Mouse (Mus musculus) embryo, embryonic 11.5 days (tissue): ENCODE data around the gene Otulinl.
"Not testable (repeated sequence)": the region's sequence is repeated elsewhere in the genome, so short reads cannot be mapped to it uniquely, and the experiment has no call there.

Experiments
- DNase-seq: peaks from one replicate; pipeline ENCODE4 v3.0.0-alpha.2; 2012; ENCODE audit warnings: low read depth, low spot score

Gene Otulinl

GRCm38 (mm10) chr15:27681419-27682187, at the start of gene Otulinl:
Gene Otulinl, minus strand, starts transcription at chr15:27681579.
- peak; percentile 91 for DNase-seq

DNA sequence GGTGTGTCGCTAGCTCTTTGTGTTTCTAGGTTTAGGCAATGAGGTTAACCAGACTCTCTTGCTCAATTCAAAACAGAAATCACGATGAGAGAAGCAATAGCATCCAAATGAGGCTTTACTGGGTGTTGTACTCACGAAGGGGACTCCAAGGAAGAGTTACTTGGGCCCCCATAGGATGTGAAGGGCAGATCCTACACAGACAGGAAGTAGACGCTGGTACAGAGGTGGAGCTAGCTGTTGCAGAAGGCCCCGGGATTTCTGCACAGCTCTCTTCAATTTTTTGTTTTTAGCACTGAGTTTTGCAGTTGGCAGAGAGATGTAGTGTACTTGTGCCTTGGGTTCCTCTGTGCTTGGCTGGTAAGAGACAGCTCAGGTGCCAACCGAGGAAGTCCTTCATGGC, 44.8 kb upstream of the Otulinl start:
- no peak for DNase-seq

- DNase-seq, result no peak
These were observed 43.7 kb upstream of the Otulinl start for GRCm38 (mm10) chr15:27724796-27725680.

DNA sequence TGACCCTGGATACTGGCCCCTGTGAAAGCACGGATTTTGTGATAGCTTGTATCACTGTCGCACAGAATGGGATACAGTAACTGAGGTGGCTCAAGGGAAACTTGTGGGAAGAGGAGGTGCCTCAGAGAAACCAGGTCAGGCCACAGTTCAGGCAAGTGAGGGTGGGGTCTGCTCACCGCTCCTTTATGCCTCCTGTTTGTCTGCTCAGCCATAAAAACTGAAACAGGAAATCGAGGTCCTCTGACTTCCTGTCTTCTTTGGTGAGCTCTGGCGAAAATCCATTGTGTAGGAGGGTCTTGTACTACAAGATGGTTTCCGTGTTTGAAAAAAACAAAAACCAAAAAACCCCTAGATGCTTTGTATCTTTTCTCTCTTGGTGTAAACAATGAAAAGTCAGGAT, 42.9 kb upstream of the Otulinl start:
- DNase-seq, result no peak

GRCm38 (mm10) chr15:27723746-27724145, 42.4 kb upstream of the Otulinl start:
- DNase-seq, result no peak

DNA sequence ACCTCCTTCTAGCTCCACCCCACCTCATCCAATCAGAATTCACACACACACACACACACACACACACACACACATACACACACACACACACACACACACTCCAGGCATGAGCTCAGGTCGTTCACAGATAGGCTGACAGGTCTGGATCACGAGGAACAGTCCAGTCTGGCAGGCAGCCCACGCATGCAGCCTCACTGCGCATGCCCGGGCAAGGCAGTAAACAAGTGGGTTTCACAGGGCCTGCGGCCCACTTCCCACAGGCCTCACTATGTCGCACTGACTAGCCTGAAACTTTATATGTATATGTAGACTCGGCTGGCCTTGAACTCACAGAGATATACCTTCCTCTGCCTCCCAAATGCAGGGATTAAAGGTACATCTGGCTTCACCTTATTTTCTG, 38.9 kb upstream of the Otulinl start:
- DNase-seq, result not testable (repeated sequence)

DNA sequence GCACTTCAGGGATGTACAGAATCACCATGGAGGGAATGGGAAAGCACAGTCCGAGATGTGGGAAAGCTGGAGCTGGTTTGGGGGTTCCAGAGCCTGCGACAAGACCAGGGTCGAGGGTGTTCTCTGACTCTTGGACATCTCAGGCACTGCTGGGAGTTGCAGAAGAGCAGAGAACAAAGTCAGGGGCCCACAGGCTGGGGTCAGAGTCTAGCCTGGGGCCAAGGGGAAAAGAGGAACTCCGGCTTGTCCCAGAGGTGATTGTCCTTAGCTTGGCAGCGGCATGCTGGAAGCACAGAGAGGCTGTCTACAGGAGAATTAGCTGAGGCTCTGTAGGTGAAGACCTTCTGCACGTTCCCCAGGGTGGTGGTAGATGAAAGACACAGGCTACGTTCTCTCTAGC, 37.3 kb upstream of the Otulinl start:
- DNase-seq, result no peak

- DNase-seq, result no peak
These were observed 34.0 kb upstream of the Otulinl start for GRCm38 (mm10) chr15:27715331-27715730.

DNA sequence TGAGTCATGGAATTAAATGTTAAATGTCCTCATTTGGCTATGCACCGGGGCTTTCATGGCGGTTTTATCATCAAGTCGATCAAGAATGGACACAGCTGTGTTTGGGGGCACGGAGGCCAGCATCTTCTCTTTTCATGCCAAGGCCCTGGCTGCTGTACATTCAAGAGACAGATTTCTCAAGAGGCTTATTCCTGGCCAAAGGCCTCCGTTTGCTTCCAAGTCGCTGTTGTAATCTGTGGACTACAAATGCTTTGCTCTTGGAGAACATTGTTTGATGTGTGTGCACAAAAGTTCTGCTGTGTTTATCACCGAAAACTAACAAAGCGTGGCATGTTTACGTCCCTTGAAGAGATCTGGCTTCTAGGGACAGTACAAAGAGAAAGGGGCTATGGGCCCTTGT, 29.3 kb upstream of the Otulinl start:
- DNase-seq, result no peak

GRCm38 (mm10) chr15:27708968-27709612, 27.7 kb upstream of the Otulinl start:
- no peak for DNase-seq

GRCm38 (mm10) chr15:27708499-27708898, 27.1 kb upstream of the Otulinl start:
- DNase-seq, result no peak

- no peak for DNase-seq
These were observed 21.6 kb upstream of the Otulinl start for GRCm38 (mm10) chr15:27702972-27703313.

DNA sequence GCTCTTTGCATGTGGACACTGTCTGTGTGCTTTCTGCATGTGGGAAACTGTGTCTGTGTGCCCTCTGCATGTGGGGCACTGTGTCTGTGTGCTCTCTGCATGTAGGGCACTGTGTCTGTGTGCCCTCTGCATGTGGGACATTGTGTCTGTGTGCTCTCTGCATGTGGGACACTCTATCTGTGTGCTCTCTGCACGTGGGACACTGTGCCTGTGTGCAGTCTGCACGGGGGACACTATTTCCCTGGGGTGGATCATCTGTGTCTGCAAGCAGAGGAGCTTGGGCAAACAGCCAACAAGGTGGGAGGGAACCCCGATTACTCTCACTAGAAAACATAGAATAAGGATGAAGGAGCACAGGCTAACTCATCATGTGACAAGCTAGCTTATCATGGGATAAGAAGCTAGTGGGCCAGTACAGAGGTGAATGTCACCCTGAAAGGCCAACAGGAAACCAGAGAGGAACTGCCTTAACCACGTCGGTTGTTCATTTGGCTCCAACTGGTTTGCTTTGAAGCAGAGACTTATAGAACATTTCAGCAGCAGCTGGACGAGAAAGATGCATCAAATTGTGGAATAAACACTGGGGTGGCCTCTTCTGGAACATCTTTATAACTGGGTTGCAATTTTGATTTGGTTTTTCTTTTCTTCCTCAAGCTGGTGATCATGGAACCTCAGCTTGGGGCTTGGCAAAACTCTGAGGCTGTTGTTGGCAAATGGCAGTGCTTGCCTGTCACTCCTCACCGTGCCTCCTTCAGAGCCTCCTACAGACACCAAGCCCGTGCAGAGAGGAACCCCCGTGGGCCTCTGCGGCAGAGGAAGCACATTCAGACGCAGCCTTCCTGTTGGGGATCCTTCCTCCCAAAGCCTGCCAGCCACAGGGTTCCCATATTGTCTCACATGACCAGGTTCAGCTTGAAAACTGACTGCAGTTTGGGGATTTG, 20.9 kb upstream of the Otulinl start:
- DNase-seq, result no peak

GRCm38 (mm10) chr15:27697632-27698031, 16.3 kb upstream of the Otulinl start:
- DNase-seq, result no peak

- no peak for DNase-seq
These were observed 11.9 kb upstream of the Otulinl start for GRCm38 (mm10) chr15:27693235-27693634.

- no peak for DNase-seq
These were observed 10.8 kb upstream of the Otulinl start for GRCm38 (mm10) chr15:27692161-27692560.

DNA sequence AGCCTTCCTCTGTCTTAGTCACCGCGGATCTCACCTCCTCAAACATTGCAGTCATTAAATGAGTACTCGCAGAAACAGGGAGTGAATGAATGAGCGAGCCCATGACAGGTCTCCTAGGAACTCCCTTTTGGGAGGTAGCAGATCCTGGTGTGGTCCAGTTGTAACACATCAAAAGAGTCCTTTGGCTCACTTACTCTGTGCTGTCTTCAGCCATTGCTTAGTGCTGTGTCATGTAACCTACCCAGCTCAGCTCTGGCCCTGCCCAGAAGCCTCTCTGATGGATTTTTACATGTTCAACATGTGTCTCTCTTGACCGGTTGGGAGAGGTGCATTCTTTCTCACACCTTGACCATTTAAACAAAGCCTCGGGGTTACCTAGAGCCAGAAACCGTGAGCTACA, 9.8 kb upstream of the Otulinl start:
- DNase-seq, result no peak

- no peak for DNase-seq
These were observed 6.8 kb upstream of the Otulinl start for GRCm38 (mm10) chr15:27688041-27688651.

- no peak for DNase-seq
These were observed 3.4 kb upstream of the Otulinl start for GRCm38 (mm10) chr15:27684813-27685212.

- no peak for DNase-seq
These were observed 1.8 kb upstream of the Otulinl start for GRCm38 (mm10) chr15:27683206-27683605.

DNA sequence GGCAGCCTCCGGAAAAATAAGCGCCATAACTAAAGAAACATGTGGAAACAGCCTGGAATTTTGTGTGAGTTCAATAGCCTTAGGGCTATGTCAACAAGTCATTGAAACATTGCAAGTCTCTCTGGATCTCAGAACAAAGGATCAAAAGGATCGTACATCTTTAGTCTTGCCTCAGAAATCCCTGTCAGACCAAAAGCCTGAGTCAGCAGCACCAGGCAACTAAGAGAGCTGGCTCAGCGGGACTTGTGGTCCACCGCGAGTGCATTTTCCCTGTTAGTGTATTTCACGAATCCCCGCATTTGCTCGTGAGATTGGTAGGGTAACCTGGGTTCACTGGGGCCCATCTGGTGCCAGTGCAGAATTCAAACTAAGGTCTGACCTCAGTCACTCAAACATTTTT, 1.2 kb upstream of the Otulinl start:
- no peak for DNase-seq
